Mouse (Mus musculus) E14TG2a.4 (cell line): Measurements from ENCODE around the gene Rell1.

Experiments used
- H3K27me3 ChIP-seq: 2 replicates; pipeline ENCODE4 v1.6.1; 2014; ENCODE audit warnings: low read length, control low read depth; ENCODE audit not compliant: insufficient read depth
- H3K36me3 ChIP-seq: 2 replicates; pipeline ENCODE4 v1.6.1; 2014; ENCODE audit warnings: low read length, control low read depth; ENCODE audit not compliant: insufficient read depth
- H3K4me1 ChIP-seq: replicated peaks from 2 replicates; pipeline ENCODE4 v1.6.1; 2014; ENCODE audit warnings: low read depth, low read length, control low read depth
- H3K4me3 ChIP-seq: replicated peaks from 2 replicates; pipeline ENCODE4 v1.5.1; 2014; ENCODE audit warnings: mild to moderate bottlenecking, low read length
- H3K9me3 ChIP-seq: 2 replicates; pipeline ENCODE4 v1.6.1; 2014; ENCODE audit warnings: low read length, control low read depth
- CTCF ChIP-seq: conservative IDR thresholded peaks from 2 replicates; pipeline ENCODE4 v1.5.1; 2014; ENCODE audit warnings: low read length
- NANOG ChIP-seq: IDR thresholded peaks from 2 replicates; pipeline ENCODE4 v1.6.1; 2014; ENCODE audit warnings: borderline replicate concordance, low read length, mixed read lengths
- POU5F1 ChIP-seq: IDR thresholded peaks from 2 replicates; pipeline ENCODE4 v1.6.1; 2014; ENCODE audit warnings: low read length, borderline replicate concordance

Gene Rell1

GRCm38 (mm10) chr5:63958963-63959708 lies 9.6 kb downstream of the Rell1 start:
- H3K27me3 ChIP-seq: no peaks in the 10 kb centered on the region
- TF ChIP-seq CTCF (no peak), NANOG (0 out of 2 replicates have a peak, but pooled peaks have one; percentile 11), POU5F1 (no peak)
- H3K4me1 ChIP-seq: peaks cover 77% of the 10 kb centered on the region
- H3K9me3 ChIP-seq: no peaks in the 10 kb centered on the region
- H3K4me3 ChIP-seq: peak overlapping the region; percentile 24
- H3K36me3 ChIP-seq: peaks cover 35% of the 10 kb centered on the region

GRCm38 (mm10) chr5:63957607-63958006 lies 11.1 kb downstream of the Rell1 start:
- no peak overlapping the region for H3K4me3 ChIP-seq
- peaks cover 65% of the 10 kb centered on the region for H3K4me1 ChIP-seq
- no peak for TF ChIP-seq NANOG
- TF ChIP-seq POU5F1: no peak
- no peak for TF ChIP-seq CTCF

GRCm38 (mm10) chr5:63956411-63956810 lies 12.3 kb downstream of the Rell1 start:
- no peak overlapping the region for H3K4me3 ChIP-seq
- no peaks in the 10 kb centered on the region for H3K9me3 ChIP-seq
- H3K36me3 ChIP-seq: peaks cover 22% of the 10 kb centered on the region
- H3K27me3 ChIP-seq: no peaks in the 10 kb centered on the region
- TF ChIP-seq CTCF (no peak), NANOG (no peak), POU5F1 (no peak)
- peaks cover 61% of the 10 kb centered on the region for H3K4me1 ChIP-seq

More at GRCm38 (mm10) chr5:63957607-63958006, 11.1 kb downstream of the Rell1 start:
- Histone ChIP-seq H3K27me3 (no peaks in the 10 kb centered on the region), H3K36me3 (peaks cover 26% of the 10 kb centered on the region), H3K9me3 (no peaks in the 10 kb centered on the region)

DNA sequence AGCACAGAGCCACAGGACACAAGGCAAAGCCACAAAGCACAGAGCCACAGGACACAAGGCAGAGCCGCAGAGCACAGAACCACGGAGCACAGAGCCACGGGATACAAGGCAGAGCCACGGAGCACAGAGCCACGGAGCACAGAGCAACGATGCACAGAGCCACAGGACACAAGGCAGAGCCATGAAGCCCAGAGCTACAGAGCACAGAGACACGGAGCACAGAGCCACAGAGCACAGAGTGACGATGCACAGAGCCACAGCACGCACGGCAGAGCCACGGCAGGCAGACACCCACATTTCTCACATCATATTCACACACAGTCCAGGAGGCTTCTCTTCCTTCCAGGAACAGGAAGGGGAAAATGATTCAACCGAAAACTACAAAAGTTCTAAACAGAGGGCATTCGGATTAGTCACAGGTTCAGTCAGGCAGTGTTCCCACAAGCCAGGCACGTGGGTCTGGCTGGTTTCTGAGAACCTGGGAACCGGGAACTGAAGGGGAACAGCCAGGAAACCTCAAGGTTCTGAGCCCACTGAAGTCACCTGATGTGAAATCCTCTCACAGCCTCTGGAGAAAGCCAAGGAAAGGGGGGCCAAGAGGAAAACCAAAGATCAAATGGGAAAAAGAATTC lies 15.2 kb downstream of the Rell1 start:
- Histone ChIP-seq H3K4me3 (peak overlapping the region; percentile 67), H3K9me3 (no peaks in the 10 kb centered on the region), H3K4me1 (peaks cover 57% of the 10 kb centered on the region), H3K36me3 (peaks cover 17% of the 10 kb centered on the region; the same call in 1 of the 2 replicates), H3K27me3 (no peaks in the 10 kb centered on the region)
- TF ChIP-seq CTCF (no peak), NANOG (no peak)

DNA sequence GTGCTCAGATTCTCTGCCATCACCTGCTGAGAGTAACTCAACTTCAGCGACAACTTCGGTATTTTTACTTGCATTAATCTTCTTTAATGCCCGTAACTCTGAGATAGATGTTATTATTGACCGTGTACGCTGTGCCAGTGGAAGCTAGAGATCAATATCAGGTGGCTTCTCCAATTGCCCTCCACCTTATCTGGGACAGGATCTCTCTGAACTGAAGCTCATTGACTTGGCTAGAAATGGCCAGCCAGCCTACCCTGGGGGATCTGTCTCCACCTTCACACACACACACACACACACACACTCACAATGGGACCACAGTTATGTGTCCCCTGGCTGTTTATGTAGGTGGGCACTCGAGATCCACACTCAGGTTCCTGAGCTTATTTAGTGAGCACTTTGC lies 16.7 kb downstream of the Rell1 start:
- TF ChIP-seq NANOG (no peak), CTCF (no peak), POU5F1 (no peak)
- Histone ChIP-seq H3K4me3 (no peak overlapping the region), H3K36me3 (peaks cover 12% of the 10 kb centered on the region; the same call in 1 of the 2 replicates), H3K9me3 (no peaks in the 10 kb centered on the region), H3K27me3 (no peaks in the 10 kb centered on the region), H3K4me1 (peaks cover 56% of the 10 kb centered on the region)

GRCm38 (mm10) chr5:63951421-63951911 lies 17.2 kb downstream of the Rell1 start:
- no peak for TF ChIP-seq POU5F1
- TF ChIP-seq NANOG: no peak
- no peak for TF ChIP-seq CTCF
- Histone ChIP-seq H3K4me1 (peaks cover 55% of the 10 kb centered on the region), H3K9me3 (no peaks in the 10 kb centered on the region), H3K36me3 (peaks cover 12% of the 10 kb centered on the region; the same call in 1 of the 2 replicates), H3K4me3 (no peak overlapping the region), H3K27me3 (no peaks in the 10 kb centered on the region)

DNA sequence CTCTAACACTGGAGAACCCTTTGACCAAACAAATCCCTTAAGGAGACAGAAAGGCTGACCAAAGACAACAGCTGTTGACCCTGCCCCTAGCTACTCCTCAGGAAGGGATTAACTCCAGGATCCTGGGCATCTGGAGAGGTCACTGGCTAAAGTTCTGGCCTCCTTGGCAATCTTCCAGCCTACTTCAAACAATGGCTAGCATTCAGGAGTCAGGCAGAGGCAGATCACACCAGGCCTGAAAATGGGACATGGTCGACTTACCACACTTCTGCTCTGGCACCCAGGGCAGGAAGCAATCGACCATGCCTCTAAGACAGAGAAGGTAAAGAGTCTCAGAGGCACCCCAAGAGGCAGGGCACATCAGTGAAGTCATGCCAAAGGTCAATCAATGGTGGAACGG lies 19.5 kb downstream of the Rell1 start:
- no peak overlapping the region for H3K4me3 ChIP-seq
- TF ChIP-seq POU5F1 (no peak), NANOG (no peak), CTCF (no peak)
- H3K9me3 ChIP-seq: no peaks in the 10 kb centered on the region
- 0 out of 2 replicates have a peak, but pooled peaks cover 9% of the 10 kb centered on the region for H3K36me3 ChIP-seq
- no peaks in the 10 kb centered on the region for H3K27me3 ChIP-seq
- H3K4me1 ChIP-seq: peaks cover 61% of the 10 kb centered on the region

DNA sequence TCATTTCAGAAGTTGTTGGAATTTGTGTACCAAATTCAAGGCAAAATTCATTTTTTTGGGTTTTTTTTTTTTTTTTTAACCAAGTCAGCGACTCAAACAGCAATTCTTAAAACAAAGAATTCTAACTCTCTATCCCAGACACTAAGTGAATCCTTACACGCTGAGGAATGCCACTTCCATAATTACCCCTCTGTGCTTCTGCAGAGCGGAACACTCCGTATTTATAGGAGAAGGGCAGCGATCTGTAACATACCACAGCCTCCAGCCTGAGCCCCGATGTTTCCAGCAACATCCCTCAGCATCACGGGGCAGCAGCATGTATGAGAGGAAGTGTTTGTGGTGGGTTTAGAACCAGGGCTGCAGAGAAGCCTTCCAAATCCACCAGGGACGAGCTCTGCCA lies 21.2 kb downstream of the Rell1 start:
- H3K9me3 ChIP-seq: peaks cover 4% of the 10 kb centered on the region; the same call in 1 of the 2 replicates
- H3K27me3 ChIP-seq: no peaks in the 10 kb centered on the region
- H3K4me3 ChIP-seq: no peak overlapping the region
- TF ChIP-seq POU5F1: no peak
- TF ChIP-seq NANOG: no peak
- peaks cover 62% of the 10 kb centered on the region for H3K4me1 ChIP-seq
- peaks cover 16% of the 10 kb centered on the region for H3K36me3 ChIP-seq
